ENCODE assay signal across 8 mouse cellular contexts in genomic region chr17:9764701-9765359, GRCm38 (mm10).
DNase-seq lines count a peak whose midpoint lies in the region; ATAC-seq and TF ChIP-seq lines count a peak whose summit lies in the region.

No protein-coding gene starts in this region.

- no peaks in the 10 kb centered on the region for H3K36me3 ChIP-seq in intestine, embryonic 14.5 days (ENCODE audit: control insufficient read depth, insufficient read depth, low read length)
- H3K36me3 ChIP-seq in limb, embryonic 12.5 days, result no peaks in the 10 kb centered on the region
- H3K36me3 ChIP-seq in midbrain, embryonic 12.5 days, result no peaks in the 10 kb centered on the region
- no peaks in the 10 kb centered on the region for H3K36me3 ChIP-seq in stomach, postnatal 0 days (ENCODE audit: control insufficient read depth, insufficient read depth, low read length)

- DNase-seq in ZHBTc4 (ENCODE audit: low read depth, low spot score), result peak; percentile 81
- peak; percentile 53 for DNase-seq in cerebellum, adult 8-10 months
- peak; percentile 42 to 57 for DNase-seq in frontal cortex, postnatal 14 days (ENCODE audit: low spot score in 2 of 2)
- DNase-seq in intestine, embryonic 14.5 days (ENCODE audit: low spot score), result peak; percentile 68
- DNase-seq in stomach, postnatal 0 days (ENCODE audit: low spot score), result peak; percentile 37
- DNase-seq in c-Kit-positive CD71-positive TER-119-positive erythroid progenitor cells, embryonic 14.5 days (ENCODE audit: low spot score), result no peak

- peaks cover 11% of the 10 kb centered on the region; the same call in 1 of the 2 replicates for H3K4me1 ChIP-seq in intestine, embryonic 14.5 days (replicated peaks; ENCODE audit: control insufficient read depth, insufficient read depth, low read length)
- H3K4me1 ChIP-seq in limb, embryonic 12.5 days (replicated peaks), result peaks cover 16% of the 10 kb centered on the region
- H3K4me1 ChIP-seq in midbrain, embryonic 12.5 days, result peaks cover 56% of the 10 kb centered on the region
- no peaks in the 10 kb centered on the region for H3K4me1 ChIP-seq in stomach, postnatal 0 days (replicated peaks; ENCODE audit: control insufficient read depth, insufficient read depth)

- H3K27me3 ChIP-seq in intestine, embryonic 14.5 days (replicated peaks; ENCODE audit: control insufficient read depth, insufficient read depth, low read length), result no peaks in the 10 kb centered on the region
- peaks cover 32% of the 10 kb centered on the region for H3K27me3 ChIP-seq in limb, embryonic 12.5 days
- no peaks in the 10 kb centered on the region for H3K27me3 ChIP-seq in midbrain, embryonic 12.5 days
- H3K27me3 ChIP-seq in stomach, postnatal 0 days (ENCODE audit: control insufficient read depth, insufficient read depth, low read length), result no peaks in the 10 kb centered on the region

- WGBS in intestine, embryonic 14.5 days, result 2% methylated on average over 22 of the region's 22 CpGs
- 2% methylated on average over 22 of the region's 22 CpGs for WGBS in limb, embryonic 12.5 days
- WGBS in midbrain, embryonic 12.5 days, result 1% methylated on average over 22 of the region's 22 CpGs
- 2% methylated on average over 22 of the region's 22 CpGs for WGBS in stomach, postnatal 0 days

- TF ChIP-seq CTCF in stomach, postnatal 0 days (IDR thresholded peaks at IDR 0.05; ENCODE audit: low read depth), result no peak

- peak overlapping the region; percentile 69 for H3K4me2 ChIP-seq in intestine, embryonic 14.5 days (ENCODE audit: low read length)
- peak overlapping the region; percentile 77 for H3K4me2 ChIP-seq in limb, embryonic 12.5 days
- H3K4me2 ChIP-seq in midbrain, embryonic 12.5 days (replicated peaks), result peak overlapping the region; percentile 62
- peak overlapping the region; percentile 72 for H3K4me2 ChIP-seq in stomach, postnatal 0 days (replicated peaks; ENCODE audit: low read depth)

- peak overlapping the region; percentile 2; the same call in 1 of the 2 replicates for H3K27ac ChIP-seq in intestine, embryonic 14.5 days (ENCODE audit: low read depth)
- no peak overlapping the region for H3K27ac ChIP-seq in limb, embryonic 12.5 days
- peak overlapping the region; percentile 92 for H3K27ac ChIP-seq in midbrain, embryonic 12.5 days (replicated peaks)
- 0 out of 2 replicates have a peak overlapping the region, but pooled peaks have one; percentile 1 for H3K27ac ChIP-seq in stomach, postnatal 0 days (replicated peaks)

- H3K4me3 ChIP-seq in intestine, embryonic 14.5 days (ENCODE audit: low read depth, low read length), result peak overlapping the region; percentile 38
- peak overlapping the region; percentile 44 for H3K4me3 ChIP-seq in limb, embryonic 12.5 days (replicated peaks)
- H3K4me3 ChIP-seq in midbrain, embryonic 12.5 days, result peak overlapping the region; percentile 28
- H3K4me3 ChIP-seq in stomach, postnatal 0 days (ENCODE audit: low read depth, low read length), result peak overlapping the region; percentile 39

- no peak for TF ChIP-seq EP300 in stomach, postnatal 0 days (optimal IDR thresholded peaks at IDR 0.05)

- no peaks in the 10 kb centered on the region for H3K9me3 ChIP-seq in intestine, embryonic 14.5 days (ENCODE audit: control insufficient read depth, low read length)
- H3K9me3 ChIP-seq in limb, embryonic 12.5 days, result no peaks in the 10 kb centered on the region
- H3K9me3 ChIP-seq in midbrain, embryonic 12.5 days, result no peaks in the 10 kb centered on the region
- H3K9me3 ChIP-seq in stomach, postnatal 0 days (ENCODE audit: control insufficient read depth, low read length), result no peaks in the 10 kb centered on the region

- ATAC-seq in intestine, embryonic 14.5 days (replicated peaks; ENCODE audit: low FRiP score, low TSS enrichment, low read depth), result peak; percentile 58; the same call in 1 of the 2 replicates
- ATAC-seq in limb, embryonic 12.5 days (ENCODE audit: insufficient number of reproducible peaks, insufficient read depth, low FRiP score, low TSS enrichment, low read depth), result peak; percentile 71; the same call in 1 of the 2 replicates
- ATAC-seq in midbrain, embryonic 12.5 days (ENCODE audit: low FRiP score, low read depth), result peak; percentile 92
- no peak for ATAC-seq in stomach, postnatal 0 days (ENCODE audit: low FRiP score, low TSS enrichment)

- peak overlapping the region; percentile 21; the same call in 1 of the 2 replicates for H3K9ac ChIP-seq in intestine, embryonic 14.5 days (ENCODE audit: low read length)
- peak overlapping the region; percentile 52 for H3K9ac ChIP-seq in limb, embryonic 12.5 days (replicated peaks)
- 0 out of 2 replicates have a peak overlapping the region, but pooled peaks have one; percentile 47 for H3K9ac ChIP-seq in midbrain, embryonic 12.5 days (replicated peaks)
- peak overlapping the region; percentile 23; the same call in 1 of the 2 replicates for H3K9ac ChIP-seq in stomach, postnatal 0 days (ENCODE audit: low read length)
